Mouse (Mus musculus): ENCODE measurements around the gene Rap1b. TPM values are rescaled to one million over a fixed set of nuclear protein-coding genes. Genes with fewer than 3 reads are reported as not detected.

The Rap1b gene
- polyA plus RNA-seq, 1 experiment = 55.2 TPM

DNA sequence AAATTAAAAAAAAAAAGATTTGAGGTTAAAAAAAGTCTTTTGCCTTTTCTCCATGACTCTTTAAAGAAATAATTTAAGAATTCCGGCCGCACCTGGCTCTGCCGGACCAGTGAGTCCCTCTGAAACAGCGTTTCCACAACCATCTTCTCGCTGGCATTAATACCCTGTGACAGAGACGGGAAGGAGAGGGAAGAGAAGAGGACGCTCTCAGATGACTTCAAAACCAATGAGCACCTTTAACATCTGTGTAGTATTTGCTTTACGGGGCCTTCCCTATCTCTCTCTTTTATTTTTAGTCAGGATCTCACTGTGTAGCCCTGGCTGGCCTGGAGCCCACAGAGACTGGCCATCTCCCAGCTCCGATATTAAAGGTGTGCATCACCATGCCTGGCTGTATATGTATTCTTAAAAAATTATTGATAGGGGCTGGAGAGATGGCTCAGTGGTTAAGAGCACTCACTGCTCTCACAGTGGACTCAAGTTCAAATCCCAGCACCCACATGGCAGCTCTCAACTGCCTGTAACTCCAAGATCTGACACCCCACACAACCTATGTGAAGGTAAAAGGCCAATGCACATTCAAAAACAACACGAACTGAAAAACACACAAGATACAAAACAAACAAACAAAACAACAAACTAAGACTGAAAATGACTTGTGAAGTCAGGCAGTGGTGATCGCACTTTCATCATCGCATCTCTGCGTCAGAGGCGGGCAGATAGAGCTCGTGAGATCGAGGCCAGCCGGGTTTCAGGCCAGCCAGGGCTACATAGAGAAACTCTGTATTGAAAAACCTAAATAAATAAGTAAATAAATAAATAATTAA lies 68.1 kb downstream of the Rap1b start:
- no peak overlapping the region for H3K27ac ChIP-seq (replicated peaks; ENCODE audit: low read depth, low read length)
- H3K4me3 ChIP-seq (ENCODE audit: insufficient read depth, low read depth, low read length) = no peak overlapping the region

DNA sequence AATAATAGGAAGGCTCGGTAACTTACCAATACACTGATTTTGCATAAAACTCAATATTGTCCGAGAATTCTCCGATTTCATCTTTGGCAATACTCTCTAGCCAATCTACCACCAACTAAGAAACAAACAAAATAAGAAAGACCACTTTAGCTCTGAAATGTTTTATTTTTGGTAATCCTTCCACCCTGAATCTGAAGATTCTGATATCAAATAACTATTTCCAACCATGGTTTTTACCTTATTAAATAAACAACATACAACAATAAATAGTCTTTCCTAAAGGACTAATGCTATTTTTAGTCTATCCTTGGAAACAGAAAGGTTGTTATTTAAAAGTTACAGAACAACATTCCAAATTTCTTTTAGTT lies 68.7 kb downstream of the Rap1b start:
- H3K4me3 ChIP-seq (ENCODE audit: insufficient read depth, low read depth, low read length) = no peak overlapping the region

More for the DNA sequence above, 68.1 kb downstream of the Rap1b start:
- H3K4me1 ChIP-seq (ENCODE audit: control insufficient read depth, insufficient read depth, insufficient read length, low read length) = no peaks in the 10 kb centered on the region

DNA sequence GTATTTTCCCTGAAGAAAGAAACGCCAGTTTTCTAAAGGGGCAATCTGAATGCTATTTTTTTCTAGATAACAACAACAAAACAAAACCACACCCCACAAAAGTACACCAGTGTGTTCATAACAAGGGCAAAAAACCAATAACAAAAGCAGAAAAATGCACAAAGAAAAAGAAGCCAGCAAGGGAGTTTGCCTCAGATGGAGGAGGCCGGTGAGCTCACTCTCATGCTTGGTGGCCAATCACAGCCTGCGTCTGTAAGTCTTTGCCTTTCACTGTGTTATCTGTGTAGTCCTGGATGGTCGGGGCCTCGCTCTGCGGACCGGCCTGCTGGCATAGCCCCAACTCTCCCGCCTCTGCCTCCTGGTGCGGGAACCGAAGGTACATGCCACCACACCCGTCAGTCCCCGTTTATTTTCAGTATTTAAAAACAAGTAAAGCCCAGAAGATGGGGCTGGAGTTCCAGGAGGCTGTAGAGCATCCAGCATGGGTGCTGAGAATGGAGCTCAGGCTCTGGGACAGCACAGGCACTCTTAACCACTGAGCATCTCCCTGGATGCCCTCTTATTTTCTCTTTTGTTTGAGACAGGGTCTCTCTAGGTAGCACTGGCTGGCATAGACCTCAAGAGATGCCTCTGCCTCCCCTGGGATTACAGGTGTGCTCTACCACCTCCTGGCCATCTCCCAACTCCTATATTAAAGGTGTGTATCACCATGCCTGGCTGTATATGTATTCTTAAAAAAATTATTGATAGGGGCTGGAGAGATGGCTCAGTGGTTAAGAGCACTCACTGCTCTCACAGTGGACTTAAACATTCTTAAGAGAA lies 69.3 kb downstream of the Rap1b start:
- no peak overlapping the region for H3K4me3 ChIP-seq (ENCODE audit: insufficient read depth, low read depth, low read length)
- H3K27ac ChIP-seq (replicated peaks; ENCODE audit: low read depth, low read length) = no peak overlapping the region
- no peaks in the 10 kb centered on the region for H3K4me1 ChIP-seq (ENCODE audit: control insufficient read depth, insufficient read depth, insufficient read length, low read length)

More for the DNA sequence above, 68.7 kb downstream of the Rap1b start:
- H3K4me1 ChIP-seq (ENCODE audit: control insufficient read depth, insufficient read depth, insufficient read length, low read length) = no peaks in the 10 kb centered on the region
- H3K27ac ChIP-seq (replicated peaks; ENCODE audit: low read depth, low read length) = no peak overlapping the region

DNA sequence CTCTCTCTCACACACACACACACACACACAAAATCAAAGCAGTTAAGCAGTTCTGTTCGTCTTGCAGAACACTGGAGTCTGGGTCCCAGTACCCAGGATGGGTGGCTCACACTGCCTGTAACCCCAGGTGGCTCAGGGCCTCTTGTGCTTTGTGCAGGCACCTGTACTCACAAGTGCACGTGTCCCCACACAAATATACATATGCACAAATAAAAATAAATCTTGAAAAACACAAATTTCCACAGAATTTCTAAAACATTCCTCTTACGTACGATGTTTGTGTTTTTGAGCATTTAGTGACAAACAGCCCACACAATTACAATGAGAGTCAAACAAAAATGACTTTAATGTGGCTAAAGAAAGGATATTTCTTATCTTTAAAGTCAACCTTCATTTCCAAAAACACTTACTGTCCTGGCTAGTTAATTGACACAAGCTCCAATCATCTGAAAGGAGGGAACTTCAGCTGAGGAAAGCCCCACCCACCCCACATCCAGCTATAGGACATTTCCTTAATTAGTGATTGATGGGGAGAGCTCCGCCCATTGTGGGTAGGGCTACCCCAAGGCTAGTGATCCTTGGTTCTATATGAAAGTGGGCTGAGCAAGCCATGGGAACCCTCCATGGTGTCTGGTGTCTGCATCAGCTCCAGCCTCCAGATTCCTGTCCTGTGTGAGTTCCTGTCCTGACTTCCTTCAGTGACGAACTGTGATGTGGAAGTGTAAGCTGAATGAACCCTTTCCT lies 70.3 kb downstream of the Rap1b start:
- H3K4me1 ChIP-seq (ENCODE audit: control insufficient read depth, insufficient read depth, insufficient read length, low read length) = no peaks in the 10 kb centered on the region
- H3K4me3 ChIP-seq (ENCODE audit: insufficient read depth, low read depth, low read length) = no peak overlapping the region
- H3K27ac ChIP-seq (replicated peaks; ENCODE audit: low read depth, low read length) = no peak overlapping the region

DNA sequence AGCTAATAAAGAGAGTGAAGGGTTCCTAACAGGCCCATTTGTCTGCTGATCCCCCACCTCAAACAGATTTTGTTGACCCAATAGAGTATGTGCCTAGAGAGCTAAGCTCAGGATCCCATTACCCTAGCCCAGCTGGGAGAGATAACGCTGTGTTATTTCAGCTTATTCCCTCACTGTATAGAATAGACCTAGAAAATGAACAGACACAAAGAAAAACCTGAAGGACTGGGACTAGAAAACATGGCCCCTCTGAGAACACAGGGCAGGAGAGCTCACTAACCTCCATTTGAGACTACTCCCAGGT lies 71.1 kb downstream of the Rap1b start:
- Histone ChIP-seq H3K27ac (replicated peaks; ENCODE audit: low read depth, low read length) (no peak overlapping the region), H3K4me3 (ENCODE audit: insufficient read depth, low read depth, low read length) (no peak overlapping the region), H3K4me1 (ENCODE audit: control insufficient read depth, insufficient read depth, insufficient read length, low read length) (no peaks in the 10 kb centered on the region)

DNA sequence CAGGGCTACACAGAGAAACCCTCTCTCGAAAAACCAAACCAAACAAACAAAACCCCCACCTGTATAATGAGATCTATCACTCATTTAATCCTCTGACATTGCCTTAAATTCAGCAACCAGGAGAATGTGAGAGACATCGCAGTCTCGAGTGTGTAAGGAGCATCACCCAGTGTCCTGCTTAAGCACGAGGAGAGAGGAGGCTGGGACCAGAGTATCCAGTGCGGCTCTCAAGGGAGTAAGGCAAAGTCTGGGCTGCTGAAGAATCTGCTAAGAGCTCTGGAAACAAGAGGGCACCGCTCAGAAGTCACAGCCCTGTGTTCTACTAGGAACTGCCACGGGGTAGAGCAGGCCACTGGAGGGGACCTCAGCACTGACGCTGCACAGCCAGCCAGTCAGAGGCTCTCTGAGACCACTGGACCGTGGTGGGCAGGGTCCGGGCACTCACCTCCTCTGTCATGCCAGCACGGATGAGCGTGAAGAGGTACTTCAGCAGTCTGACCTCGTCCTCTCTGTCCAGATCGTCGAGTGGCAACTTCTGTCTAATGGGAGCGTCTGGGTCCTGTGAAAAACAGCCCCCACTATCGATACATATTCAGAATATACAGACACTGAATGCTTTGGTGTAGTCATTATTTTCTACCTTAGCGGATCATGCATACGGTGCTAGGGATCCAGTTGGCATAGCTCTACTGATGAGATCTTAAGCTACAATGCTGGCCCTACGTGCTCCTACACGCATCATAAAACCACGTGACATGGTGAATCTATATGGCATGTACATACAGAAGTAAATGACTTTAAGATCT lies 71.6 kb downstream of the Rap1b start:
- Histone ChIP-seq H3K27ac (replicated peaks; ENCODE audit: low read depth, low read length) (no peak overlapping the region), H3K4me3 (ENCODE audit: insufficient read depth, low read depth, low read length) (no peak overlapping the region), H3K4me1 (ENCODE audit: control insufficient read depth, insufficient read depth, insufficient read length, low read length) (no peaks in the 10 kb centered on the region)

DNA sequence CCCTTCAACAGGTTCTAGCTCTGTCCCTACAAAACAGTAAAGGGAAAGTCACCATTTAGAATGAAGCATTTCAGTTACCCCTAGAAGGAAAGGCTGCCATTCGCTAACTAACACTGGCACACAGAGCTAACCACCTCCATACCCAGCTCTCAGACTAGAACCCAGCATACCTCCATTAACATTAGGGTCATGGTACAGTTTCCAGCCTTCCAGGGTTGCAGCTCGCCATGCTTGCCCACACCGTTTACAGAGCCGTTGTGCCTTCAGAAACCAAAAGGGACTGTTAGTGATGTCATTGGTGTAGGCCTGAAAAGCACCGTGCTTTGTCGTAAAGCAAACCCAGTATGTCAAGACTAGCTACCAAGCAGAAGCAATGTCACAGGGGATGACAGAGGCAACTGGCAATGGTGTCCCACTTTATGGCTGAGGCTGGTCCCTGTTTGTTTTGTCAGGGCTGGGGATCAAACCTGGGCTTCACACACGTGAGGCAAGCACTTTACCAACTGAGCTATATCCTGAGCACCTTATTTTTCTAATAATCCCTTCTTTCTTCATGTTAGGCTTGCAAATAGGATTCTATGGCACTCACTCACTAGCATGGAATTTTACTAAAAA lies 72.6 kb downstream of the Rap1b start:
- no peak overlapping the region for H3K4me3 ChIP-seq (ENCODE audit: insufficient read depth, low read depth, low read length)
- H3K27ac ChIP-seq (replicated peaks; ENCODE audit: low read depth, low read length) = no peak overlapping the region
- H3K4me1 ChIP-seq (ENCODE audit: control insufficient read depth, insufficient read depth, insufficient read length, low read length) = no peaks in the 10 kb centered on the region

DNA sequence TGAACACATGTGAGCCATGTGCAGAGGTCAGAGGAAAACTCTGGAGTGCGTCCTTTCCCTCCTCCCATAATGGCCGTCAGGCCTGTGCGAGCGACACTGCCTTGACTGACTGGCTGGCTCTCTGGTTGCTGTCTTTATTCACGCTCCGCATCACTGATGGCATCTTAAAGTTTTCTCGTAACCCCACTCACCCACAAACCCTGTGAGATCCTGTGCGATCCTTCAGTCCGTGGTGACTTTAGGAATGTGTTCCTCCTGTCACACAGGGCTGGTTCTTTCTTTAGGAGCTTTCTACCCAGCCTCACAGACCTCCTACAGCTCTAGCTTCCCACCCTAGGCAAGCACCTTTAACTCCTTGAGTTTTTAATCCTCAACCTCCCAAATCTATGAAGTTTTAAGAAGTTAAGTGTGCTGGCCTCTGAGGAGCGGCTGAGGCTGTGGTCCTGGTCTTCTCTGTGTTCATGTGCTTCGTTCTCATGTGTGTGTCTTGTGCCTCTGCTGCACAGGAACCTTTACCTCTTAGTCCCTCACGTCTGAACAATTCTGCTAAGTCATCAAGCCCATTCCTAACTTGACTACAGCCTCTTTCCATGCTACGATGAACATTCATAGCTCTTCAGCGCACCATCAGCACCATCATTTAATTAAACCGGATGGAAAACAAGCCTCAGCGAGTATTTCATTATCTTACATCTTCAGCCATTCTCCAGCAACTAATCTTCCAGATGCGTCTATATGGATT lies 73.3 kb downstream of the Rap1b start:
- Histone ChIP-seq H3K4me3 (ENCODE audit: insufficient read depth, low read depth, low read length) (no peak overlapping the region), H3K4me1 (ENCODE audit: control insufficient read depth, insufficient read depth, insufficient read length, low read length) (no peaks in the 10 kb centered on the region), H3K27ac (replicated peaks; ENCODE audit: low read depth, low read length) (no peak overlapping the region)

DNA sequence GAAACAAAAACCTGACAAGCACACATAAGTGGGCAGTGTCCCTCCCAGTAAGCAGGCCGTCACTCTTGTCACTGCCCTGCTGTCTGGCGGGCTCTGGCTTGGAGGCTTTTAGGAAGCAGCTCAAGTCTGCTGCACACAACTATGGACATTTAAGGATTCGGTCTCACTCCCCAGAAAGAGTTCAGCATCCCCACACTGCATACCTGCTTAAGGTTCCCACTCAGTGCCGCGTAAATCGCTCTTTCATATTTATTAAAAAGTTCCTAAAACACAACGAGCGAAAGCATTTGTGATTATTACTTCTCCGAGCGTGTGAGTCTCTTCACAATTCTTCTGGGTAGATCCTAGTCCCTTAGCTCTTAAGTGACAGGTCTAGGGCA lies 74.7 kb downstream of the Rap1b start:
- Histone ChIP-seq H3K4me3 (ENCODE audit: insufficient read depth, low read depth, low read length) (no peak overlapping the region), H3K27ac (replicated peaks; ENCODE audit: low read depth, low read length) (no peak overlapping the region), H3K4me1 (ENCODE audit: control insufficient read depth, insufficient read depth, insufficient read length, low read length) (no peaks in the 10 kb centered on the region)

DNA sequence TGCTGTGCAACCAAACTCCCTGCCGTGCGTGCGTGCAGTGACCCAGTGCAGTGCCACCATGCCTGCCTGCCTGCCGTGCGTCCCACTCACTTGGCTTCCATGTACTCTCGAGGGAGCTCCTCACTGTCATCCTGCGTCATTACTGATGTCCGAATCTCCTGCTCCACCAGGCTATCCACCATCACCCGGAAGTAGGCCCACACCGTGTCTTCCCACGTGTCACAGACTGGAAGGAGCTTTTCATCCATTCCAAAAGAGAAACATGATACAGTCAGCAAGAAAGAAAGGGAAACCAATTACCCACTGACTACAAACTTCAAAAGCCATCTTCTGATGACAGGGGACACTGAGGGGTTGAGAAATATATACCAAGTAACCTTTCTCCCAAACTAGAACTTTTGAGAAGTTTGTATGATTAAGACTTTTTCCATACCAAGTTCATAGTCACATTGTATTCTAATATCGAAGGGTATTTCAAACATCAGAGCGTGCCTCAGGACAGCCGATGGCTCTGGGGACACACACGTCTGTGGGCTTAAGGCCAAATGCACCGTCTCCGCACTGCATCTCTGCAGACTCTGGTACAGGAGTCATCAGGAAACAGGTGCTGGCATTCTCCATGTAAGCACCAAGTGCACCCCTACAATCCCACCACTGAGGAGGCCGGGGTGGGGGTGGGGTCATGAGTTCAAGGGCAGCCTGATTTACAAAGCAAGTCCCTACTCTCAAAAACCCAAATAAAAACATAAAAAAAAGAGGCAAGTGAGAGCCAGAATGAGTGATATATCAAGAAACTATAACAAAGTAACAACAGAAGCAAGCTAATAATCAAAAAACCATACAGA lies 75.3 kb downstream of the Rap1b start:
- Histone ChIP-seq H3K4me1 (ENCODE audit: control insufficient read depth, insufficient read depth, insufficient read length, low read length) (no peaks in the 10 kb centered on the region), H3K27ac (replicated peaks; ENCODE audit: low read depth, low read length) (no peak overlapping the region), H3K4me3 (ENCODE audit: insufficient read depth, low read depth, low read length) (no peak overlapping the region)

DNA sequence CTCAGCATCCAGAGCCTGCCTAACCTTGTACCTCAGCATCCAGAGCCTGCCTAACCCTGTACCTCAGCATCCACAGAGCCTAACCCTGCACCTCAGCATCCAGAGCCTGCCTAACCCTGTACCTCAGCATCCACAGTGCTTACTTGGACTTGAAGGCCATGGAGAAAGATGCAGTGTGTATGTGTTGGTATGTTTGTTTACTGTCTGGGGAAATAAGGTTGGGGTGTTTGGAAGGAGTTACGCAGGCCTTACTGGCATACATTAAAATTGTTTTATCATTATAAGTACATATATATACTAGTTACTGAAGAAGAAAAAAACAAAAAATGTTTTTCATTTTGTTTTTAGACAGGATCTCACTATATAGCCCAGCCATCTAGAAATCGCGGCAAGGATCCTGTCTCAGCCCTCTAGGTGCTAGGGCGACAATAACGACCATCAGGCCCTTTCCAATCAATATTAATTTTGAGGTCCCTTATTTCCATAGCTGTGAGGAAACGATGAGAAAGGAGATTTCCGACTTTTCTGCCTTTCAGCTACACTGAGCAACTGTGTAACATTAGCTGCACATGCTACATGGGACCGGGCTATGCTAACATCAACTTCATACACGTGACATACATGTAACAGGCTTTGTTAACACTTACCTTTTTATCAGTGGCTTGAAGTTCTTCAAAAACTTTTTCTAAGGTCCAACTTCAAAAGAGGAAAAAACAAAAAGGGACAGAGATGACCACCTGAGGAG lies 76.1 kb downstream of the Rap1b start:
- H3K4me1 ChIP-seq (ENCODE audit: control insufficient read depth, insufficient read depth, insufficient read length, low read length) = no peaks in the 10 kb centered on the region
- no peak overlapping the region for H3K27ac ChIP-seq (replicated peaks; ENCODE audit: low read depth, low read length)
- H3K4me3 ChIP-seq (ENCODE audit: insufficient read depth, low read depth, low read length) = no peak overlapping the region

DNA sequence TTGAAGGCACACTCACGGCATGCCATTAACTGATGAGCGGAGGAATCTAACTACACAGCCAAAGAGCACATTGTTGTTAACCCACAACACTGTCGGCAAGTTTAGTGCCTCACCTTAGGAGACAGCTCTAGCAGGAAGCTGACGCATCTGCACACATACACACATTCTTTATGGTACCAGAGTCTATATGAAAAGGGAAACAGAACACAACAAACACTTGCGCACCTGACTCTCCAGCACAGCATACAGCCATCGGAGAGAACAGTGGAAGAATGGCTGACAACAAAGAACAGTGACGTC lies 77.7 kb downstream of the Rap1b start:
- no peaks in the 10 kb centered on the region for H3K4me1 ChIP-seq (ENCODE audit: control insufficient read depth, insufficient read depth, insufficient read length, low read length)
- no peak overlapping the region for H3K27ac ChIP-seq (replicated peaks; ENCODE audit: low read depth, low read length)
- H3K4me3 ChIP-seq (ENCODE audit: insufficient read depth, low read depth, low read length) = no peak overlapping the region

All from brown adipose tissue, adult 24 weeks (tissue).